Mouse (Mus musculus): Measurements from ENCODE around the gene Cntn6. TPM values are rescaled to one million over a fixed set of nuclear protein-coding genes. Genes with fewer than 3 reads are reported as not detected.

Cntn6 gene
- total RNA-seq (2021) = 1 to 10 TPM; 5.7 to 6.8 TPM

- peak; percentile 3 to 16 for DNase-seq (ENCODE audit: extremely low spot score in 1 of 2, low spot score in 1 of 2)
Measured at GRCm38 (mm10) chr6:104492490-104493431, at the start of gene Cntn6. TSS of gene Cntn6 (plus strand) at chr6:104492790.

DNA sequence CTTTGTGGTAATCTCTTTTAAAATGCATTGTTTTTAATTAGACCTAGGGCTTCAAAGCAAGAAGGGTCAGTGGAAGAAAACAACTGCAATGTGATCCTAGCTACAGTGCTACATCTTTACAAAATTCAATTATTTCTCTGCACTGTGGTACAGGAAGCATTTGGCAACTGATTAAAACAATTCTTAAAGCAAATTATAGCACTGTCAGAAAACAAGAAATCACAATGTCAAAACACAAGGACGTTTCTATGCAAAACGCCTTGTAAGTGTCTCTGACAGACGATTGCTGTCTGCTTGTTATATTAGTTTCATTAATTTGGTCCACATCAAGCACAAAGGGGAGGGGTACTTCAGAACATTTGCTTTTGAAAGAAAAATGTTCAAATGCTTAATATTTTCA, 48.9 kb upstream of the Cntn6 start:
- DNase-seq (ENCODE audit: extremely low spot score in 1 of 2, low spot score in 1 of 2) = no peak

DNA sequence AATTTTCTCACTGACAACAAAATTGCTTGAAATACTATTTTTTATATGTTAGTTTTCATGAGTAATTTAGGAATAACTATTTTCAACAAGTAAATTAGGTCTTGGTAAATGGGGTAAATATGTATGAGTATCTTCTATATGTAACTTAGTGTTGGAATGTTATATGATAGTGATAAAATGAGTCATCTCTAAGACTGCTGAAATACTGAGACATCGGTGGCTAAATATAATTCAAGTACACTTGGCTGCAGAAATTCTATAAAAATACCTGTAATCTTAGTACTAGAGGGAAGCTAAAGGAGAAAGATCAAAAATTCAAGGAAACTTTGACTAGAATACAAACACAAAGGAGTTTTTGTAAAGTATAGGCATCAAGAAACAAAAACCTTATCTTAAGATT, 21.9 kb upstream of the Cntn6 start:
- no peak for DNase-seq (ENCODE audit: extremely low spot score in 1 of 2, low spot score in 1 of 2)

DNA sequence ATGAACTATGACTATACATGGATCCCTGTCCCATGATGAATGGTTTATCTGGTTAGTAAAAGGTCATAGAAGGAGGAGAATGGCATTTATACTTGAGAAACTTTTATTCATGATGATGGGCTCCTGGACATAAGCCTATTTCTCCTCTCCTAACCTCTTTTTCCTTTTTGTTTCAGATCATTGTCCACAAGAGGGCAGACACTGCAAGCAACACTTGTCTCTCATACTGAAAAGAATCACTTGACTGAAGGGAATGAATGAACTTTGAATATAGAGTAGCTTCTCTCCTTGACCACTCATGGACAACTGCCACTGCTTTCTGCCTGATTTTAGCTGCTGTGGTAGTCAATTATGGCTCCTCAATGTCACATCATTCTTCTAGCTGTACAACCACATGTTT, 13.3 kb upstream of the Cntn6 start:
- DNase-seq (ENCODE audit: extremely low spot score in 1 of 2, low spot score in 1 of 2) = no peak

- no peak for DNase-seq (ENCODE audit: extremely low spot score in 1 of 2, low spot score in 1 of 2)
Measured at GRCm38 (mm10) chr6:104493459-104493858, 869 bp downstream of the Cntn6 start.

DNA sequence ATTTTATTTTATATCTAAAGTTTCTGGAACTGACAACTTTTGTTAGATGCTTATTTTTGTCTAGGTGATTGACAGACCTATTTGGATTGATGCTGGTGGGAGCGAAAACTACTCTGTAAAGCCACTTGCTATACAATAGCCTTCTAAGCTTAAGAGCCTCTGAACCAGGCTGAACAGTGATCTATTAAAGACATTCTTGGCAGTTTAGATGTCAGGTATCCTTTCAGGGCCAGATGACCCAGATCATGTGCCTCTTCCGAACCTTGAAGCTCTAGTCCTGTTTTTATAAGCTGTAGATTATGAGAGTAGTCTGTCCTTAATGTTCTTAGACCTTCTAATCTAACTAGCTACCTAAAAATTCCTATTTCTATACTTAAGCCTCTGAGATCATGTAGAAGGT, 3.2 kb downstream of the Cntn6 start:
- DNase-seq (ENCODE audit: extremely low spot score in 1 of 2, low spot score in 1 of 2) = no peak

- DNase-seq (ENCODE audit: extremely low spot score in 1 of 2, low spot score in 1 of 2) = no peak
Measured at GRCm38 (mm10) chr6:104563993-104564392, 71.4 kb downstream of the Cntn6 start.

DNA sequence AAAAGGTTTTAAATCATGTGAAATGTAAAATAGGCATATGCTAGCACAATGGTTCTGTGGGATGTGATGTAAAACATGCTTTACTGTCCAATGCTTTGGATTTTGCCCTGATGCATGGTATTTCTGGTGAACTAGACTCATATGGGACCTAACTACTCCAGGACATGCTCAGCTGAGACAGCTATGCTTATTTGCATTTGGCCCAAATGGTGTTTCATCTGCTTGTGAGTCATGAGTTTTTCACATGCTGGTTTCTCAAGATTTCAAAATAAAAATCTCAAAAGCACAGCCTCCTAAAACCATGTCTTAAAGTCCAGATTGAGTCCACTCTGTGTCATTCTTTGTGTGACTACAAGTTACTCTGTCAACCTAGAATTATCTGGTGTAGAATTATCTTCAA, 77.0 kb downstream of the Cntn6 start:
- DNase-seq (ENCODE audit: extremely low spot score in 1 of 2, low spot score in 1 of 2) = no peak

DNA sequence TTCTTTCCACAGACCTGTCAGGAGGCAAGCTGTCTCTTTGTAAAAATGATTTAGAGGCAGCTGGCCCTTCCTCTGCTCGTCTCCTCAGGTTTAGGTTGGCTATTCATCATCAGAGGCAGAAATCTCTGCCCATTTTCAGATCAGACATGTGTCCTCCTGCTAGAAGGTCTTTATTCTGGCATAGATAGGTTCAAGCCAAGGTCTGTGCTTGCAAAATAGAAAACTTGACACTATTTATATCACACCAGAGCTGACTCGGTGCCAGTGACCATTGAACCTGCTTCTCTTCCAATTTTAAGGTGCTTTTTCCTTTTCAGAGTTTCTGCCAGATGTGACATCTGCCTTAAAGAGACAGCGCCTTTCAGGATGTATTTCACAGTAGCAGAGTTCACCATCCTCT, 95.4 kb downstream of the Cntn6 start:
- DNase-seq (ENCODE audit: extremely low spot score in 1 of 2, low spot score in 1 of 2) = no peak

GRCm38 (mm10) chr6:104600838-104601397, 108.3 kb downstream of the Cntn6 start:
- no peak for DNase-seq (ENCODE audit: extremely low spot score in 1 of 2, low spot score in 1 of 2)

- no peak for DNase-seq (ENCODE audit: extremely low spot score in 1 of 2, low spot score in 1 of 2)
Measured at GRCm38 (mm10) chr6:104602894-104603293, 110.3 kb downstream of the Cntn6 start.

DNA sequence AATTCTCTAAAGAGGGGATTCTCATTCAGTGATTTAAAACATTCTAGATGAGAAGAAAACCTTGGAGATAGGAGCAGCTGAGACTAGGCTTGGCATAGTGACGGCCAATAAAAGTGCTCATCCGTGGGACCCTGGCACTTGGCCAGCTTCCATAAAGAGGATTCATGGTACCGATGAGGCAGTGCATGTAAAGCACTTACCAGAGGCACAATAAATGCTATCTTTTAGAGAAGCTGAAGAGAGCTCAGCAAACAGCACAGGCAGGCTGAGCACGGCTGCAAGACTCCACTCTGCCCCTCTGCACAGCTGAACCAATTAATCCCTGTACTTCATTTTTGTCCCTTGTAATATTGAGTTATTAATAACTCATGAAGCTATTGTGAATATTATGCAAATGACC, 110.8 kb downstream of the Cntn6 start:
- DNase-seq (ENCODE audit: extremely low spot score in 1 of 2, low spot score in 1 of 2) = peak in 1 of 2 experiments; percentile 3

DNA sequence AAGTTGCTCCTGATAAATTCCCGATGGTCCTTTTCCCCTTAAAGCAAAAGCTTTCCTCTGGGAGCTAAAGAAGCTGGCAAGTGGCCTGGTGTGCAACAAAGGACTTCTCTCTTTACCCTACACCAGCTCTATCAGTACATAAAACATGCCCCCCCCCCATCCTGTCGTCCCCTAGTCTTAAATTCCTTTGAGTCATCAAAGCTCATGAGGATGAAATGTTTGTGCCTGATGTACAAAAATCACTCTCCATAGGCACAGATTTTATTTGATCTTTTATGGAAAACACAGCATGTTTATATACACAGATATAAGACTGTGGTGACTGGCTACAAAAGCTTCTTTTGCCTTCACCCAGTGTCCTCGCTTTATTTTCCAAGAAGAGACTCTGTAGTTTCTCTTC, 112.6 kb downstream of the Cntn6 start:
- no peak for DNase-seq (ENCODE audit: extremely low spot score in 1 of 2, low spot score in 1 of 2)

DNA sequence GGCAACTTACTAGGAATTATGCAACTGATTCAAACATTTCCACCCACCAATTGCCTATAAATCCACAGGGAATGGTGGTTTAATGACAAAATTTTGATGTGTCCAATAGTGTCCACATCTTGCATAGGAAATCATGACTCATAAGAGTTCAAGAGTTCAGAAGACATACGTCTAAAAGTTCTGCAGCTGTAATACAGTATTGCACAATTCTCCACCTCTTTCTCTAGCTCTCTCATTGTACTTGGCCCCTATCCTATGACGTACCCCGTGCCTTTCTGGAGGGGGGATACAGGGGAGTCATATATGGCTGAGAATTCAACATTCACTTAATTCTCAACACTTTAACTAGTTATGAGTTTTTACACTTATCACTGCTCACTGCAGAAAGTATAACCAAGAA, 160.9 kb downstream of the Cntn6 start:
- no peak for DNase-seq (ENCODE audit: extremely low spot score in 1 of 2, low spot score in 1 of 2)

- no peak for DNase-seq (ENCODE audit: extremely low spot score in 1 of 2, low spot score in 1 of 2)
Measured at GRCm38 (mm10) chr6:104668701-104669100, 176.1 kb downstream of the Cntn6 start.

DNA sequence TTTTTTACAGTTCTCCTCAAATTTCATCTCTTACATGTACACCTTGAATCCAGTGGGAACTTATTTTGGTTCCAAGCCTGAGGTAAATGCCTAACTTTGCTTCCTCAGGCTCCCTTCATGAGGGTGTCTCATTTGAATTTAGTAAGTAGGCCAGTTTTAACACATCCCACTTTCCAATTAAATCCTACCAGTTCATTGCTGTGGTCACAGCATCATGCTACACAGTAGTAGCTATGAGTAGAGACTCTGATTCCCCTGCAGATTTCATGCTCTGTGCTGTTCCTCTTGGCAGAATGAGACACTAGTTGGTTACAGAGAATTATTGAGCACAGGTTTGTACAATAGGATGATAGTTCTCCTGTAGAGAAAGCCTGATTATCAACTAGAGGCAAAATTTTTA, 181.7 kb downstream of the Cntn6 start:
- DNase-seq (ENCODE audit: extremely low spot score in 1 of 2, low spot score in 1 of 2) = no peak

DNA sequence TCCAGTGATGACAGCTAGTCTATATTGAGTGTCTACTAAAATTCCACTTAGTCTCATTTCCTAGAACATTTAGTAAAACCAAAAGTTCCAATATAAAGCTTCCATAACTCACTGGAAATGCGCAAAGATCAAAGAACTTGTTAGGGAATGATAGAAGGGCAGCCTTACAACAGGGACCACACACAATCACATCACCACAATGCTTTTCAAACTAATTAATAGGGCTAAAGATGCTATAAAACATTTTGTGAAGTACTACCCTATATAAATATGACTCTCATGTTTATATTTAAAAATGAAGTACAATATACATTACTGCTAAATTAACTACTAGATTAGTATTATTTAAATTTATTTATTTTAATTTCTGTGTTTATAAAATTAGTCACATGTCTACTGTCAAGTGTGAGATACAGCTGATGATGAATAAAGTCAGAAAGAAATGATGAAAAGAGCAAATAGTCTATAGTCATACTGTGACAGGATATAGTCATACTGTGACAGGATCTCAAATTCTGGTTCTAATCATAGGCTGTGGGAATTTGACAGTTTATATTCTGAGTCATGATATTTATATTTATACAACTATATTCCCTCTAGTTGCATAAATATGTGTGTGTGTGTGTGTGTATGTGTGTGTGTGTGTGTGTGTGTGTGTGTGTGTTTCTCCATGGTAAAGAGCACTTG, 187.4 kb downstream of the Cntn6 start:
- no peak for DNase-seq (ENCODE audit: extremely low spot score in 1 of 2, low spot score in 1 of 2)

DNA sequence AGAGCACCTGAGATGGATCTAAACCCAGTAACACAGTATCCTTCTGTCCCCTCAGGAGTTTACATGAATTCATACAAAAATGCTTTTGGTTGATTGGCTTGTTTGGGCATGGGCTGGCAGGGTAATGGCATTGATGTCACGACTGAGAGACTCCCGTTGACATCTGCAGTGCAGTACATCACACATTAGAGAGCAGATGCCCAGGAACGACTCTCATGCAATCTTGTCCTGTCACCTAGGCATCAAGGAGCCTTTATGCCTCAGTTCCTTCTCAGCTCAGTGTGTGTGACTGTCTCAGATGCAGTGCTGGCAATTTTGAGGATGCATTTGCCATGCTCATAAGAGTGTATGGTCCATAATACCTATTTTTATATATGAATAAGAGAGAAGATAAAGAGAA, 195.4 kb downstream of the Cntn6 start:
- no peak for DNase-seq (ENCODE audit: extremely low spot score in 1 of 2, low spot score in 1 of 2)

- no peak for DNase-seq (ENCODE audit: extremely low spot score in 1 of 2, low spot score in 1 of 2)
Measured at GRCm38 (mm10) chr6:104688439-104689125, 196.0 kb downstream of the Cntn6 start.

GRCm38 (mm10) chr6:104728571-104728970, 236.0 kb downstream of the Cntn6 start:
- DNase-seq (ENCODE audit: extremely low spot score in 1 of 2, low spot score in 1 of 2) = no peak

DNA sequence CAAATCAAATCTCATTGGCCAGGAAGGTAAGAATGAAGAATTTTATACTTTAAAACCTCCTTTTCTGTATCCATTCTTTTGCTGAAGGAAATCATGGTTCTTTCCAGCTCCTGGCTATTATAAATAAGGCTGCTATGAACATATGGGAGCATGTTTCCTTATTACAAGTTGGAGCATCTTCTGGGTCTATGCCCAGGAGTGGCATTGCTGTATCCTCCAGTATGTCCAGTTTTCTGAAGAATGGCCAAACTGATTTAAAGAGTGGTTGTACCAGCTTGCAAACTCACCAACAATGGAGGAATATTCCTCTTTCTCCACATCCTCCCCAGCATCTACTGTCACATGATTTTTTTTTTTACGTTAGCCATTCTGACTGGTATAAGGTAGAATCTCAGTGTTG, 241.7 kb downstream of the Cntn6 start:
- DNase-seq (ENCODE audit: extremely low spot score in 1 of 2, low spot score in 1 of 2) = no peak
